Mouse (Mus musculus) forebrain, postnatal 0 days (tissue): ENCODE measurements around the gene Foxi3. TPM values are rescaled to one million over a fixed set of nuclear protein-coding genes. Genes with fewer than 3 reads are reported as not detected.

Experiments used
- ATAC-seq: fragments of 200-750 bp; cut with Nextera tagmentation; 2 replicates; pipeline ENCODE4 v1.8.0; 2017; ENCODE audit warnings: mild to moderate bottlenecking, moderate library complexity
- DNase-seq: peaks from one replicate; pipeline ENCODE4 v3.0.0-alpha.2; 2015
- H3K27ac ChIP-seq: fragments of 300-500 bp; sonication (generic); 2 replicates; pipeline ENCODE4 v1.5.1; 2014; ENCODE audit warnings: low read depth, mild to moderate bottlenecking, antibody characterized with exemption, low read length, moderate library complexity, mixed read lengths
- H3K27me3 ChIP-seq: fragments of 300-500 bp; sonication (generic); 2 replicates; pipeline ENCODE4 v1.6.1; 2014; ENCODE audit warnings: mild to moderate bottlenecking, low read length, mixed read lengths; ENCODE audit not compliant: insufficient read depth
- H3K36me3 ChIP-seq: fragments of 300-500 bp; sonication (generic); 2 replicates; pipeline ENCODE4 v1.6.1; 2014; ENCODE audit warnings: mild to moderate bottlenecking, moderate library complexity; ENCODE audit not compliant: insufficient read depth
- H3K4me1 ChIP-seq: fragments of 300-500 bp; sonication (generic); 2 replicates; pipeline ENCODE4 v1.6.1; 2014; ENCODE audit warnings: antibody characterized with exemption; ENCODE audit not compliant: insufficient read depth
- H3K4me2 ChIP-seq: fragments of 300-500 bp; sonication (generic); 2 replicates; pipeline ENCODE4 v1.6.1; 2014; ENCODE audit warnings: low read depth, mild to moderate bottlenecking, moderate library complexity
- H3K4me3 ChIP-seq: fragments of 300-500 bp; sonication (generic); 2 replicates; pipeline ENCODE4 v1.5.1; 2014; ENCODE audit warnings: low read depth, low read length, mixed read lengths
- H3K9ac ChIP-seq: fragments of 300-500 bp; sonication (generic); 2 replicates; pipeline ENCODE4 v1.6.1; 2014; ENCODE audit warnings: mild to moderate bottlenecking
- H3K9me3 ChIP-seq: fragments of 300-500 bp; sonication (generic); 2 replicates; pipeline ENCODE4 v1.6.1; 2016; ENCODE audit warnings: low read length
- CTCF ChIP-seq: sonication (generic); IDR thresholded peaks from 2 replicates; pipeline ENCODE4 v1.5.1; 2016; ENCODE audit warnings: antibody characterized with exemption, control low read depth, low read depth
- WGBS: fragments of 180-500 bp; shearing (Covaris S2); extraction: QIAGEN DNeasy Blood & Tissue Kit; methylation state at CpG from one replicate; pipeline ENCODE4 v1.1.7; 2014; 5-methylcytosine and 5-hydroxymethylcytosine counted together
- polyA plus RNA-seq: library from polyadenylated mRNA; unstranded; fragments of >200 nt; fragmentation: Nextera tagmentation; extraction: Ambion mirVana; gene quantifications from 2 replicates; pipeline ENCODE4 v1.2.1, GENCODE M21; 2015
- total RNA-seq: library from RNA; depleted of rRNA; stranded (reverse); fragments of >200 nt; gene quantifications from 2 replicates; pipeline ENCODE4 v1.2.3, GENCODE M21; 2014

Foxi3 gene
- total and polyA plus RNA-seq, 2 experiments from 2014 or later = not detected

DNA sequence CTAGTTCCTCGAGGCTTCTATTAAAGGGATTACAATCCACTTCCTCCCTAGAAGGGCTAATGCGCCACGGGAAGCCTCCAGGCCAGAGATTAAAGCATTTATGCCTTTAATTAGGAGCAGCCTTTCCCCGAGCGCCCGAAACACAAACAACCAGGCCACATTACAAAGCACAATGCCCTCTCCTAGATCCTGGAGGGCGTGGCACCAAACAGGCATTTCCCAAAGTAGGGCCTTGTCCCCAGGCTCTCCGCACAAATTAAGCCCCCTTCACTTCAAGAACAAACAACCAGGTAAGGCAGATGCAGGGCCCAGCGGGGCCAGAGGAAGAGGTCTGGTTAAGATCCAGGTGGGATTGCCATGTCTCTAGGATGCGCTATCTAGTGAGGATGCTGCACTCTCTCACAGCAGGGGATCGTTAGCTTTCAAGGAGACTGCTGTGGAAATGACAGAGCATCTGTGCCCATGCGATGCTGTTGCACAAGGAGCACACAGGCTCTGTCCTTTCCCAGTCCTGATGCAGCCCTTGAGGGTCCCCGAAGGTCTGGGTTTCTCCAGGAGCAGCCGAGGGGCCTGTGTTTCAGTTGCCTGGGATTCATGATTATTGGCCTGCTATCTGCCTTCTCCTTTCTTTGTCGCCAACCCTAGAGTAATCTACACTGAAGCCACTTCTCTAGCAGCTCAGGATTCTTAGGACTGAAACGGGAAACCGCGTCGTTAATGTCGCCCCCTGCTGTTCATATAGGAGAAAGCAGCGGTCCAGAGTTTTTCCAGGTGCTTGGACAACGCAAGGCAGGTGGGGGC, 34.9 kb upstream of the Foxi3 start:
- H3K9me3 ChIP-seq = no peaks in the 10 kb centered on the region
- peak; percentile 86 for ATAC-seq
- H3K27ac ChIP-seq = peak overlapping the region; percentile 66; the same call in 1 of the 2 replicates
- peak; percentile 83 for DNase-seq
- TF ChIP-seq CTCF = peak; percentile 82
- H3K4me2 ChIP-seq = peak overlapping the region; percentile 51
- peaks cover 6% of the 10 kb centered on the region; the same call in 1 of the 2 replicates for H3K4me1 ChIP-seq
- WGBS = 3% methylated on average over 22 of the region's 22 CpGs
- H3K36me3 ChIP-seq = no peaks in the 10 kb centered on the region
- H3K4me3 ChIP-seq = peak overlapping the region; percentile 19
- no peaks in the 10 kb centered on the region for H3K27me3 ChIP-seq
- H3K9ac ChIP-seq = peak overlapping the region; percentile 55

DNA sequence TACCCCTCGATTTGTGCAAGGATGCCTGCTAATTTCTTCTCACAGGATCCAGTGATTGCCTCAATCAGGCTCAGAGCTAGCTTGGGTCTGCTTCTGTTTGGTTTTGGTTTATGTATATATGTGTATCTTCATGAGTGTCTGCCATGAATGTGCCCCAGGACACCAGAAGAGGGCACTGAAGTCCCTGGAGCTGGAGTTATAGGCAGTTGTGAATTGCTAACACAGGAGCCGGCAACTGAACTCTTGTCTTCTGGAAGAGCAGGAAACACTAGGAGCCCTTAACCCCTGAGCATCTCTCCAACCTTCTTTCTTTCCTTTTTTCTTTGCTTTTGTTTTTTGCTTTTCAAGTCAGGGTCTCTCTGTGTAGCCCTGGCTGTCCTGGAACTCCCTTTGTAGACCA, 24.5 kb upstream of the Foxi3 start:
- no peak overlapping the region for H3K4me2 ChIP-seq
- TF ChIP-seq CTCF = no peak
- DNase-seq (no peak), ATAC-seq (no peak)
- no peaks in the 10 kb centered on the region for H3K27me3 ChIP-seq
- 86% methylated on average over 2 of the region's 2 CpGs for WGBS
- H3K36me3 ChIP-seq = no peaks in the 10 kb centered on the region
- H3K4me1 ChIP-seq = no peaks in the 10 kb centered on the region
- H3K4me3 ChIP-seq = no peak overlapping the region
- no peaks in the 10 kb centered on the region for H3K9me3 ChIP-seq
- H3K9ac ChIP-seq = no peak overlapping the region
- H3K27ac ChIP-seq = no peak overlapping the region

DNA sequence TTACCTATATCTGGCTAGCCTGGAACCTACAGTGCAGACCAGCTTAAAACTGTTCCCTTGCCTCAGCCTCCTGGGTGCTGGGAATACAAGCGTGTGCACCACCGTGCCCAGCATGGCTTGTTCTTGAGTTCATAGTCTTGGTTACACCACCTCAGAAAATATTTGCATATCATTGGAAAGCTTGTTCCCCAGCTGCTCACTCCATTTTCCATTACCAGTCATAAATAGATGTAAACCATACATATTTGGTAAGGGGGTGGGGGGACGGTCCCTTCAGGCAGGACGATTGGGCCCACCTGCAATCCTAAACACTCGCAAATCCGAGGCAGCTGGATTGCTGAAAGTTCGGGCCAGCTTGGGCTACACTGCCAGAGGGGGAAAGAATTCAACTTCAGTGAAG, 3.1 kb upstream of the Foxi3 start:
- Histone ChIP-seq H3K36me3 (no peaks in the 10 kb centered on the region), H3K4me2 (no peak overlapping the region), H3K4me1 (0 out of 2 replicates have a peak, but pooled peaks cover 7% of the 10 kb centered on the region), H3K9ac (no peak overlapping the region), H3K27ac (no peak overlapping the region), H3K27me3 (peaks cover 39% of the 10 kb centered on the region), H3K9me3 (no peaks in the 10 kb centered on the region), H3K4me3 (no peak overlapping the region)
- no peak for TF ChIP-seq CTCF
- no peak for ATAC-seq
- DNase-seq = no peak
- WGBS = 73% methylated on average over 7 of the region's 7 CpGs

DNA sequence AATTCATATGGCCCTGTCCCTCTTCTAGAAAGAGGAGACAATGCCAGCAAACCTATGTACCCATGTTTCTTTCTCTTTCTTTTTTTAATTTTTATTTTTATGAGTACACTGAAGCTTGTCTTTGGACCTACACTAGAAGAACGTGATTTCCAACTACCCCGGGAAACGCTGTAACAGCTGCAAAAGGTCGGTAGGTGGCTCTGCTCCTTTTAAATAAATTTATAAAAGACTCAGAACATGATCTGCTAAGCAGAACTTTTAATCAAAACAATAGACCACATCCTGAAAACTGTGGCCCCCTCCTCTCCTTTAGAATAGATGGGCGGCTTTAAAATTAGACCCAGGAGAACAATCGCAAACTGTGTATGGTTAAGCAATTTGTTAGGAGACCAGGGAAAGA, 2.3 kb upstream of the Foxi3 start:
- WGBS = 6% methylated on average over 6 of the region's 6 CpGs
- ATAC-seq (no peak; the same call in 1 of the 2 replicates), DNase-seq (peak; percentile 61)
- H3K36me3 ChIP-seq = no peaks in the 10 kb centered on the region
- H3K9me3 ChIP-seq = no peaks in the 10 kb centered on the region
- no peak overlapping the region for H3K9ac ChIP-seq
- H3K4me3 ChIP-seq = no peak overlapping the region
- H3K4me2 ChIP-seq = no peak overlapping the region
- peak; percentile 50 for TF ChIP-seq CTCF
- H3K27ac ChIP-seq = no peak overlapping the region
- 0 out of 2 replicates have a peak, but pooled peaks cover 7% of the 10 kb centered on the region for H3K4me1 ChIP-seq
- peaks cover 45% of the 10 kb centered on the region for H3K27me3 ChIP-seq

DNA sequence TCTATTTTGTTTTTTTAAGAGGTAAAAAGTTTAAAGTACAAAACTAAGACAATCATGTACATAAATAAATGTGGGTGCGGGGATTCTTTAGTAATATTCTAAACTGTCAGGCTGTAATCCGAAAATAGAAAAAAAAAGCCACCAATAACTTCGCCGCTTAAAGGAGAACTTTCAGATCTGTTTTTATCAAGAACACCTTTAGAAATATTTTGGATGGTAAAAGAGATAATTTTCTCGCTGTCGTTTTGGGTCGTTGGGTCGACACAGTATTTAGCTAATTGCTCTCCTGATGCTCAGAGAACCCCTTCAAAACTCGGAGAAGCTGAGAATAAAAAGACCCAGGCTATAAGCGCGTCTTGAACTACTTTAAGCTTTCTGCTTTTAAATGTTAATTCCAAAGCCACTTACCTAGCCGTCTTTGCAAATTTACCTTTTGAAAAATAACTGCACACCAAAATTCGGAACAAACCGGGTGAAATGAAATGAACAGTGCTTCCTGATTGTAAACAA, 985 bp upstream of the Foxi3 start:
- no peak for TF ChIP-seq CTCF
- Histone ChIP-seq H3K27ac (no peak overlapping the region), H3K36me3 (no peaks in the 10 kb centered on the region), H3K4me2 (no peak overlapping the region), H3K27me3 (peaks cover 52% of the 10 kb centered on the region), H3K4me3 (no peak overlapping the region), H3K4me1 (0 out of 2 replicates have a peak, but pooled peaks cover 7% of the 10 kb centered on the region), H3K9ac (no peak overlapping the region), H3K9me3 (no peaks in the 10 kb centered on the region)
- 4% methylated on average over 14 of the region's 14 CpGs for WGBS
- ATAC-seq = no peak
- peak; percentile 75 for DNase-seq

- Histone ChIP-seq H3K9ac (no peak overlapping the region), H3K4me3 (peak overlapping the region; percentile 42), H3K9me3 (no peaks in the 10 kb centered on the region), H3K27ac (no peak overlapping the region), H3K4me2 (peak overlapping the region; percentile 84), H3K36me3 (no peaks in the 10 kb centered on the region), H3K4me1 (0 out of 2 replicates have a peak, but pooled peaks cover 7% of the 10 kb centered on the region), H3K27me3 (peaks cover 52% of the 10 kb centered on the region)
- 1% methylated on average over 12 of the region's 12 CpGs for WGBS
- TF ChIP-seq CTCF = no peak
- DNase-seq (no peak), ATAC-seq (no peak)
These were observed 490 bp upstream of the Foxi3 start for GRCm38 (mm10) chr6:70955841-70956240.

DNA sequence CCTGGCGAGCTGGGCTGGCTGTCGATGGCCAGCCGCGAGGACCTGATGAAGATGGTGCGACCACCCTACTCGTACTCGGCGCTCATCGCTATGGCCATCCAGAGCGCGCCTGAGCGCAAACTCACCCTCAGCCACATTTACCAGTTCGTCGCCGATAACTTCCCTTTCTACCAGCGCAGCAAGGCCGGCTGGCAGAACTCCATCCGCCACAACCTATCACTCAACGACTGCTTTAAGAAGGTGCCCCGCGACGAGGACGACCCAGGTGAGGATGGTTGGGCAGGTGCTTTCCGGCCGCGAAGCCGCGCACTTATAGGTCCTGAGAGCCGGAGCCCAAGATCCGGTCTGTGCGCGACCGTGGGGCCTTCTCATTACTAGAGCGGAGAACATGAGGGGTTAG, 605 bp downstream of the Foxi3 start:
- no peak for TF ChIP-seq CTCF

More for the DNA sequence above, 605 bp downstream of the Foxi3 start:
- 3% methylated on average over 34 of the region's 34 CpGs for WGBS
- peak overlapping the region; percentile 42 for H3K4me3 ChIP-seq
- peak; percentile 36 for ATAC-seq
- no peaks in the 10 kb centered on the region for H3K9me3 ChIP-seq
- peak; percentile 14 for DNase-seq
- no peak overlapping the region for H3K27ac ChIP-seq
- H3K27me3 ChIP-seq = peaks cover 52% of the 10 kb centered on the region
- peak overlapping the region; percentile 84 for H3K4me2 ChIP-seq
- no peak overlapping the region for H3K9ac ChIP-seq
- H3K4me1 ChIP-seq = 0 out of 2 replicates have a peak, but pooled peaks cover 7% of the 10 kb centered on the region
- no peaks in the 10 kb centered on the region for H3K36me3 ChIP-seq
